Mouse (Mus musculus) liver, embryonic 16.5 days (tissue): Measurements from ENCODE around the gene Hpcal4. TPM values are rescaled to one million over a fixed set of nuclear protein-coding genes. Genes with fewer than 3 reads are reported as not detected.

Experiments
- ATAC-seq: fragments of 200-750 bp; cut with Nextera tagmentation; 2 replicates; pipeline ENCODE4 v1.8.0; 2017; ENCODE audit warnings: low read depth, mild to moderate bottlenecking, moderate number of reproducible peaks, moderate library complexity
- H3K27ac ChIP-seq: fragments of 300-500 bp; sonication (generic); 2 replicates; pipeline ENCODE4 v1.5.1; 2014; ENCODE audit warnings: mild to moderate bottlenecking, low read length
- H3K27me3 ChIP-seq: fragments of 300-500 bp; sonication (generic); 2 replicates; pipeline ENCODE4 v1.6.1; 2014; ENCODE audit warnings: low read depth, low read length, mixed read lengths; ENCODE audit not compliant: control insufficient read depth, insufficient read depth
- H3K36me3 ChIP-seq: fragments of 300-500 bp; sonication (generic); 2 replicates; pipeline ENCODE4 v1.6.1; 2014; ENCODE audit warnings: mild to moderate bottlenecking; ENCODE audit not compliant: control insufficient read depth, insufficient read depth
- H3K4me1 ChIP-seq: fragments of 300-500 bp; sonication (generic); 2 replicates; pipeline ENCODE4 v1.6.1; 2014; ENCODE audit warnings: low read depth, low read length, mixed read lengths; ENCODE audit not compliant: control insufficient read depth
- H3K4me2 ChIP-seq: fragments of 300-500 bp; sonication (generic); 2 replicates; pipeline ENCODE4 v1.6.1; 2014; ENCODE audit warnings: low read depth, low read length, mixed read lengths
- H3K4me3 ChIP-seq: fragments of 300-500 bp; sonication (generic); 2 replicates; pipeline ENCODE4 v1.5.1; 2014; ENCODE audit warnings: low read depth, mild to moderate bottlenecking, low read length
- H3K9ac ChIP-seq: fragments of 300-500 bp; sonication (generic); 2 replicates; pipeline ENCODE4 v1.6.1; 2014; ENCODE audit warnings: low read depth, low read length
- H3K9me3 ChIP-seq: fragments of 300-500 bp; sonication (generic); replicated peaks from 2 replicates; pipeline ENCODE4 v1.6.1; 2016; ENCODE audit warnings: low read length; ENCODE audit not compliant: control insufficient read depth
- WGBS: fragments of 180-500 bp; shearing (Covaris S2); extraction: QIAGEN DNeasy Blood & Tissue Kit; methylation state at CpG from one replicate; pipeline ENCODE4 v1.1.7; 2014; ENCODE audit not compliant: insufficient replicate concordance; 5-methylcytosine and 5-hydroxymethylcytosine counted together
- polyA plus RNA-seq: library from polyadenylated mRNA; unstranded; fragments of >200 nt; fragmentation: Nextera tagmentation; extraction: Ambion mirVana; gene quantifications from 2 replicates; pipeline ENCODE4 v1.2.1, GENCODE M21; 2015

Hpcal4 gene
- polyA plus RNA-seq, 1 experiment from 2014 or later, result not detected

DNA sequence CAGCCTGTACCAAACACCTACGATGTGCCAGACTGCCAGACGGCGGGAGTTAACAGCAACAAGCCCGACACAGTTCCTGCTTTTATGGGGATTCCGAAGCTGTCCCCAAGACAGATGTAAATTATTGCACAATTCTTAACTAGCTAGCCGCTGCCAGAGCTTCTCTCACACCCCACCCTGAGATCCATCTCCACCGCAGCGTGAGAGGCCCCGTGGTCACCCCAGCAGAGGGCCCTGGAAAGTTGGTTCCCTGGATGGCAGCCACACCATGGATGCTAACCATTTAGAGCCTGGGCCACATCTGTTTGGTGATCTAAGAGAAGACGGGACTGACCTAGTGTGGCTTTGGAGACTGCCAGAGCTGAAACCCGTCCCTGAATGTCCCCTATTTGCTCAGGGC lies 46.1 kb downstream of the Hpcal4 start:
- no peak overlapping the region for H3K4me2 ChIP-seq
- 47% methylated on average over 11 of the region's 11 CpGs for WGBS

DNA sequence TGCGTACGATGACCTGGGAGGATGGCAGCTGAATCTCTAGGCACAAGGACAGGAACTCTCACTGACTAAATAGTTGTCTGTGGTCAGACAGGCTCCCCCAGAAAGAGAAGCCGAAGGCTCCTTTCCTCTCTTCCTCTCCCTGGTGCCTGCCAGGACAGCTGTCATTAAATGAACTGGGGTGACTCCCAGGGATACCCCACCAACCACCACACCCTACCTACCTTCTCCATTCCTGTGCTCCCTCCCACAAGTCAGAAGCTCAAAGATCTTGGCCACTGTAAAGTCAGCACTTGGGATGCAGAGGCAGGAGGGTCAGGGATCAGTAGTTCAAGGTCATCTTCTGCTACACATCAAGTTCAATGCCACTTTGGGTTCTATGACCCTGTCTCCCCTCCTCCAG lies 49.8 kb downstream of the Hpcal4 start:
- ATAC-seq, result no peak
- no peak overlapping the region for H3K4me3 ChIP-seq
- H3K36me3 ChIP-seq, result no peaks in the 10 kb centered on the region
- H3K27me3 ChIP-seq, result peaks cover 29% of the 10 kb centered on the region
- no peaks in the 10 kb centered on the region for H3K9me3 ChIP-seq
- H3K9ac ChIP-seq, result no peak overlapping the region
- no peak overlapping the region for H3K27ac ChIP-seq
- no peak overlapping the region for H3K4me2 ChIP-seq
- 19% methylated on average over 3 of the region's 3 CpGs for WGBS
- H3K4me1 ChIP-seq, result no peaks in the 10 kb centered on the region

More for the DNA sequence above, 46.1 kb downstream of the Hpcal4 start:
- Histone ChIP-seq H3K27ac (no peak overlapping the region), H3K36me3 (no peaks in the 10 kb centered on the region), H3K4me1 (no peaks in the 10 kb centered on the region), H3K9ac (no peak overlapping the region), H3K4me3 (no peak overlapping the region), H3K9me3 (no peaks in the 10 kb centered on the region), H3K27me3 (peaks cover 17% of the 10 kb centered on the region)
- no peak for ATAC-seq

DNA sequence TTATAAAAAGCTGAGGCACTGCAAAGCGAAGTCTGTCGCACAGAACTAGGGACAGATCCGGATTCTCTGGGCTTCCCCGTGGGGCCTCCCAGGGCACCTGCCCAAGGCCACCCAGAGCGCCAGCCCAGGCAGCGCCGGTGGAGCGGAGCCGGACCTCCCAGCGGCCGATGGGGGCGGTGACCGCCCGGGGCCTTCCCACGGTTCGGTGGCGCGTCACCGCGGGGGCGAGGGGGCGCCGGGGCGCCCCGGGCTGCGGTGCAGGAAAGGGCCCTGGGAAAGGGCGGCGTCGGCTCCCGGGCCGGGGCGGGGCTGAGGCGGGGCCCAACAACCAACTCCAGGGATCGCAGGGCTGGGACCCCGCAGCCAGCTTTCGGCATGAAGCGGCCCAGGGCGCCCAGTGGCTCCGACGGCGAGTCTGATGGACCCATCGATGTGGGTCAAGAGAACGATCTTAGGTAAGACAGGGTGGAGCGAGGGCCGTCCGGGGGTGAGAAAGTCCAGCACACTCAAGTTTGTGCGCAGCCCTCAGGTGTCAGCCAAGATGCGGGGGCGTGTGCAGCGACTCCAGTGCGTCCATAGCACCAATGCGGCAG lies 50.6 kb downstream of the Hpcal4 start, which contains the start of gene Heyl:
TSS of gene Heyl (plus strand) at position 65 of the 593 bp plus-strand sequence.
- H3K4me1 ChIP-seq, result no peaks in the 10 kb centered on the region
- H3K9me3 ChIP-seq, result no peaks in the 10 kb centered on the region
- WGBS, result 4% methylated on average over 52 of the region's 52 CpGs
- peak; percentile 64 for ATAC-seq
- no peaks in the 10 kb centered on the region for H3K36me3 ChIP-seq
- H3K4me2 ChIP-seq, result peak within 1 kb of the TSS; percentile 61
- no peak within 1 kb of the TSS for H3K27ac ChIP-seq
- H3K27me3 ChIP-seq, result peaks cover 36% of the 10 kb centered on the region
- H3K9ac ChIP-seq, result peak within 1 kb of the TSS; percentile 32; the same call in 1 of the 2 replicates
- H3K4me3 ChIP-seq, result peak within 1 kb of the TSS; percentile 50

DNA sequence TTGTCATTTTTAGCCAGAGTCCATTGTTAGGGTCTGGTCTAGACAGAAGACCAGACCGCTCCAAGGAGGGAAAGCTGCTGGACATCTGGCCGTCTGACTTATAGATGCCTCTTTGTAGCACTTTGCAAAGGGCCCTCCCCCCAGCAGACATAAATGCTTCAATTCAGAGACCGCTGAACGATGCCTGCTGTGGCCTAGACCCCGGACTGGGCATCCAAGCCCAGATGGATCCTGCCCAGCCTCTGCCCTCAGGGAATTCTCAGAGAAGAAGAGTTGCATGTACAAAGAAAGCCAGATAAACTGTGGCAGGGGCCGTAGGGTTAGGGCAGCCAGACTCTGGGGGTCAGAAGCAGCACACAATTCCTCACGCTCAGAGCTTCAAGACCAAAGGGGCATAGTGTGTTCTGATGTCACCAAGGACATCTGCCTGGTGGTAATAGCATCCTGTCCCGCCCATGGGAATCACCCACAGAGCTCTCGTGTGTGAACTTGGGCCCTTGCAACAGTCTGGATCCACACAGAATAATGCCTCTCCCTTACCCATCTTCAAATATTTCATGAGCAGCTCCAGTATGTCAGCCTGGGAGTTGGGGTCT lies 52.9 kb downstream of the Hpcal4 start:
- no peaks in the 10 kb centered on the region for H3K9me3 ChIP-seq
- peaks cover 60% of the 10 kb centered on the region for H3K27me3 ChIP-seq
- ATAC-seq, result no peak
- 56% methylated on average over 9 of the region's 9 CpGs for WGBS
- H3K4me3 ChIP-seq, result no peak overlapping the region
- H3K9ac ChIP-seq, result no peak overlapping the region
- no peak overlapping the region for H3K4me2 ChIP-seq
- H3K4me1 ChIP-seq, result no peaks in the 10 kb centered on the region
- no peak overlapping the region for H3K27ac ChIP-seq
- H3K36me3 ChIP-seq, result no peaks in the 10 kb centered on the region

DNA sequence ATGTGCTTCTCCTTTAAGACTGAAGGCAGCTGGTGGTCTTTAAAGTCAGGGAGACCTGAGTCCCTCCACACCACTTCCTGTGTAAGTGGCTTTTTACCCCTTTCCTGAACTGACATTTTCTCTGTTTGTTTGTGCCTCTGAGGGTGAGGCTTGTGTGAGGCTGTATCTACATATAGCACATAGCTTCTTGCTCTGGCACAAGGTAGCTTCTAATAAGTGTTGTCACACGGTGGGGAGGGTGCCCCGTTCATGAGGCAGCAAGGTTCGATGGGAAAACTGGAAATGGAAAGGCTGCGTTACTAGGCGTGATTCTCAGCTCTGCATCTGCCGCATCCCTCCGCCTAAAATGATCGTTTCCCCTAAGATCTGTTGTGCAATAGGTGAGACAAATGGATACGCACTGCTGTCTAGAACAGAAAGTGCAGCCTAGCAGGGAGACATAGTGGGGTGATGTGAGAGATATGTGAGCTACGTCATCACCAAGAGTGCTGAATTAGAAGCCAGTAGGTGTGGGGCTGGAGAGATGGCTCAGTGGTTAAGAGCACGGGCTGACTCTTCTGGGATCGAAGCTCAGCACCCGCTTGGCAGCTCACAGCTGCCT lies 53.5 kb downstream of the Hpcal4 start:
- H3K27ac ChIP-seq, result no peak overlapping the region
- WGBS, result 60% methylated on average over 13 of the region's 13 CpGs
- H3K4me2 ChIP-seq, result no peak overlapping the region
- H3K36me3 ChIP-seq, result no peaks in the 10 kb centered on the region
- H3K9ac ChIP-seq, result no peak overlapping the region
- ATAC-seq, result no peak
- H3K9me3 ChIP-seq, result no peaks in the 10 kb centered on the region
- H3K4me1 ChIP-seq, result no peaks in the 10 kb centered on the region
- peaks cover 60% of the 10 kb centered on the region for H3K27me3 ChIP-seq
- H3K4me3 ChIP-seq, result no peak overlapping the region

DNA sequence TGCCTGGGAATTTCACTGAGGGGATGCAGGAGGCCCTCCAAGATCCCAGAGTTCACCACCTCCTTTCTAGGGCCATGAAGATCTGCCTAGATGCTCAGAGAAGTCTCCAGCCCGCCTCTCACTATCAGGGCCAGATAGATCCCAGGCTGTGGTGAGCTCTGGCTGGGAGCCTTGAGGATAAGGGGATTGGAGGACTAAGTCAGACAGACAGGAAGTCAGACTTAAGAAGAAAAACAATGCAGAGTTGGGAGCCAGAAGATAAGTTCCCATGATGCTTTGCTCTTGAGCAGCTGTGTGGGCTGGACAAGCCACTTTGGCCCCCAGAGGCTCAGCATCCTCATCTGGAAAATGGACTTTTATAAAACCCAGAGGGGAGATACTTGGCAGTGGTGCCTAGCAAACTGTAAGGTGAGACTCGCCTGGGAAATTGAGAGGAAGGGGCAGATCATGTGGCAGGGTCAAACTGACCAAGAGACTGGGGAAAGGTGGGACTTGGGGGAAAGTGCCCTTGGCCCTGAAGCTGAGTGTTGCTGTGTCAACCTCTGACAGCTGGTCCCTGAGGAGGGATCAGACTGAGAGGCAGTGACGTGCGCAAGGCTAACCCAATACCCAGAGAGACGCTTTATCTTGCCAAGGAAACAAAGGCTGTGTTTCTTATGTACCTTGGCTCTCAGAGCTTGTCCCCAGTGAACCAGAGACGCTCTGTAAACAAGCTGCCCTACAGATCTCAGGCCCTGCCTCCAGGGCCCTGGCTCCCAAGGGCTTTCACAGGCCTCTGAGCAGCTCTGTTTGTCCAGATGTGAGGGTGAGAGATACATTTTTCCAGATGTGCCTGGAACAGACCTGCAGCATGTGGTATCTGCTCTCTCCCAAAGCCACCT lies 54.6 kb downstream of the Hpcal4 start:
- Histone ChIP-seq H3K27me3 (peaks cover 58% of the 10 kb centered on the region), H3K9ac (no peak overlapping the region), H3K4me2 (no peak overlapping the region), H3K9me3 (no peaks in the 10 kb centered on the region), H3K4me1 (no peaks in the 10 kb centered on the region), H3K4me3 (no peak overlapping the region), H3K27ac (no peak overlapping the region), H3K36me3 (no peaks in the 10 kb centered on the region)
- 54% methylated on average over 6 of the region's 6 CpGs for WGBS
- no peak for ATAC-seq

DNA sequence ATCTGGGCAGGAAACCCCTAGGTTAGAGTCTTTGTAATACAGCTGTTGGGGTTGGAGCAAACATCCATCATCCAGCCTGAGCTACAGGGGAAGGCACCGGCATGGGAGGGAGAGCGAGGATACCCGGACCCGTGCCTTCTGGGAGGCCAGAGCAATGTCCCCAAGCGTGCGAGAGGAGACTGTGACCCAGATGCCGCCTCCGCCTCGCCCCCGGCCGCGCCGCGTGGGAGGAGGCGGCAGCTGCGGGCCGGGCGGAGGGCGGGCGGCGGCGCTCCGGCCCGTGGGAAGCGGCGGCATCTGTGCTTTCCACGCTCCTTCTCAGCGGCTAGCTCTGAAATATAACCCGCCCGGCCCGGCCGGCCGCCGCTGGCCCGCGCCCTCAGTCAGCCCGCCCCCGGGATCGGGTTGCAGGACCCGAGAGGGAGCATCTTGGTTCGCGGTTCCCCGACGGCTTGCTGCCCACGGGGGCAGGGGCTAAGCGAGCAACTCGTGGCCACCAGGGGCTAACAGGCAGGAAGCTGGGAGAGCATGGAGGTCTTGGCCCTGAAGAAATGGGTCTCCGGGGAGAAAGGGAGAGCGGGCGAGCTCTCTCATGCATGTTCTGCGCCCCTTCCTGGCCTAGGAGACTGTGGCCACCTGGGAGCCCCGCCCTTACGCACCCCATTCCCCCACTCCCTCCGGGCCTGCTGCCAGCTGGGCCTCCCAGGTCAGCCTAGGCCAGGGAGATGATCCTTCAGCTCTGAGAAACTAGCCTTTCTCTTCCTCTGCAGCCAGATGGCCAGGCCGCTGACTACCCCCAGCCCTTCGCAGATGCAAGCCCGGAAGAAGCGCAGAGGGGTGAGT lies 56.6 kb downstream of the Hpcal4 start:
- WGBS, result 14% methylated on average over 52 of the region's 58 CpGs
- no peak overlapping the region for H3K9ac ChIP-seq
- H3K4me3 ChIP-seq, result peak overlapping the region; percentile 23
- H3K36me3 ChIP-seq, result no peaks in the 10 kb centered on the region
- H3K9me3 ChIP-seq, result no peaks in the 10 kb centered on the region
- H3K4me1 ChIP-seq, result no peaks in the 10 kb centered on the region
- peak overlapping the region; percentile 38 for H3K4me2 ChIP-seq
- H3K27ac ChIP-seq, result no peak overlapping the region
- peaks cover 41% of the 10 kb centered on the region for H3K27me3 ChIP-seq
- peak; percentile 55; the same call in 1 of the 2 replicates for ATAC-seq
